ENCODE assay signal across 12 mouse cellular contexts in genomic region chr9:44832356-44832755, GRCm38 (mm10). TPM values are rescaled to one million over a fixed set of nuclear protein-coding genes. Genes with fewer than 3 reads are reported as not detected.
A peak's percentile ranks its signal among the peaks of the same experiment; 100 is the strongest.
DNase-seq lines count a peak whose midpoint lies in the region; ATAC-seq and TF ChIP-seq lines count a peak whose summit lies in the region.
"Had no signal": no experiment of that assay in that cellular context is flagged by ENCODE, and none has a peak within 500 bp of the region (broad histone marks: within the 10 kb centered on the region; RNA-seq: fewer than 3 reads in every experiment).

No protein-coding gene starts in this region.

- no peak for ATAC-seq in forebrain, embryonic 14.5 days
- ATAC-seq in forebrain, embryonic 16.5 days: no peak
- ATAC-seq in midbrain, embryonic 14.5 days (ENCODE audit: low FRiP score, low TSS enrichment): no peak
- no peak for ATAC-seq in midbrain, postnatal 0 days (ENCODE audit: low FRiP score)

- no peaks in the 10 kb centered on the region for H3K4me1 ChIP-seq in forebrain, embryonic 14.5 days (ENCODE audit: control insufficient read depth, insufficient read depth, low read length)
- H3K4me1 ChIP-seq in forebrain, embryonic 16.5 days (replicated peaks; ENCODE audit: control insufficient read depth, insufficient read depth, low read length): no peaks in the 10 kb centered on the region
- no peaks in the 10 kb centered on the region for H3K4me1 ChIP-seq in midbrain, embryonic 14.5 days (ENCODE audit: control insufficient read depth, insufficient read depth, low read length)
- H3K4me1 ChIP-seq in midbrain, postnatal 0 days (ENCODE audit: insufficient read depth, low read length): no peaks in the 10 kb centered on the region
- H3K4me1 ChIP-seq: hindbrain, embryonic 13.5 days; limb, embryonic 10.5 days had no signal

- no peak overlapping the region for H3K9ac ChIP-seq in forebrain, embryonic 14.5 days (ENCODE audit: low read length)
- H3K9ac ChIP-seq in forebrain, embryonic 16.5 days (replicated peaks; ENCODE audit: low read depth, low read length): no peak overlapping the region
- no peak overlapping the region for H3K9ac ChIP-seq in midbrain, embryonic 14.5 days (replicated peaks; ENCODE audit: low read length)
- no peak overlapping the region for H3K9ac ChIP-seq in midbrain, postnatal 0 days (replicated peaks; ENCODE audit: low read length, poor library complexity, severe bottlenecking)
- H3K9ac ChIP-seq: hindbrain, embryonic 13.5 days had no signal

- H3K9me3 ChIP-seq in forebrain, embryonic 14.5 days (replicated peaks; ENCODE audit: control insufficient read depth, low read length): no peaks in the 10 kb centered on the region
- H3K9me3 ChIP-seq in forebrain, embryonic 16.5 days (ENCODE audit: control insufficient read depth, low read length): no peaks in the 10 kb centered on the region
- H3K9me3 ChIP-seq in midbrain, embryonic 14.5 days (ENCODE audit: control insufficient read depth, low read length): no peaks in the 10 kb centered on the region
- H3K9me3 ChIP-seq in midbrain, postnatal 0 days (ENCODE audit: low read length): no peaks in the 10 kb centered on the region
- H3K9me3 ChIP-seq: hindbrain, embryonic 13.5 days; limb, embryonic 10.5 days had no signal

- WGBS in forebrain, embryonic 14.5 days: 79% methylated on average over 4 of the region's 4 CpGs
- WGBS in forebrain, embryonic 16.5 days: 67% methylated on average over 4 of the region's 4 CpGs
- 86% methylated on average over 4 of the region's 4 CpGs for WGBS in midbrain, embryonic 14.5 days
- WGBS in midbrain, postnatal 0 days: 79% methylated on average over 4 of the region's 4 CpGs

- no peak for TF ChIP-seq CTCF in midbrain, postnatal 0 days (IDR thresholded peaks at IDR 0.05)
- TF ChIP-seq CTCF in brain, embryonic 14.5 days (IDR thresholded peaks at IDR 0.05; ENCODE audit: borderline replicate concordance, extremely low read depth, insufficient read depth, insufficient read length): no peak

- no peaks in the 10 kb centered on the region for H3K27me3 ChIP-seq in forebrain, embryonic 14.5 days (replicated peaks; ENCODE audit: control insufficient read depth, insufficient read depth, low read length)
- H3K27me3 ChIP-seq in forebrain, embryonic 16.5 days (replicated peaks; ENCODE audit: control insufficient read depth, insufficient read depth, low read length): no peaks in the 10 kb centered on the region
- no peaks in the 10 kb centered on the region for H3K27me3 ChIP-seq in midbrain, embryonic 14.5 days (ENCODE audit: control insufficient read depth, insufficient read depth, low read length)
- no peaks in the 10 kb centered on the region for H3K27me3 ChIP-seq in midbrain, postnatal 0 days (ENCODE audit: insufficient read depth, low read length)
- H3K27me3 ChIP-seq: hindbrain, embryonic 13.5 days had no signal

- no peak overlapping the region for H3K27ac ChIP-seq in forebrain, embryonic 14.5 days (ENCODE audit: low read depth, low read length)
- no peak overlapping the region for H3K27ac ChIP-seq in forebrain, embryonic 16.5 days (ENCODE audit: low read length)
- H3K27ac ChIP-seq in midbrain, embryonic 14.5 days (replicated peaks; ENCODE audit: low read depth, low read length): no peak overlapping the region
- H3K27ac ChIP-seq in midbrain, postnatal 0 days (ENCODE audit: low read depth, low read length): no peak overlapping the region
- H3K27ac ChIP-seq: hindbrain, embryonic 13.5 days; layer of hippocampus, adult 2 months; limb, embryonic 10.5 days had no signal

- peak; percentile 23 for DNase-seq in forebrain, embryonic 14.5 days (ENCODE audit: low spot score)
- DNase-seq in midbrain, embryonic 14.5 days: peak; percentile 13
- no peak for DNase-seq in midbrain, postnatal 0 days (ENCODE audit: low spot score)
- DNase-seq in brain, embryonic 14.5 days (ENCODE audit: low read depth): peak; percentile 24
- DNase-seq in lung, postnatal 36 days: peak; percentile 56
- no peak for DNase-seq in right cerebral cortex, postnatal 14 days
- DNase-seq: thymus, adult 18-20 months had no signal

- no peak overlapping the region for H3K4me2 ChIP-seq in forebrain, embryonic 14.5 days (ENCODE audit: low read length)
- no peak overlapping the region for H3K4me2 ChIP-seq in forebrain, embryonic 16.5 days (ENCODE audit: low read length)
- no peak overlapping the region for H3K4me2 ChIP-seq in midbrain, embryonic 14.5 days (ENCODE audit: low read length)
- H3K4me2 ChIP-seq in midbrain, postnatal 0 days (ENCODE audit: low read depth, low read length, poor library complexity, severe bottlenecking): no peak overlapping the region
- H3K4me2 ChIP-seq: hindbrain, embryonic 13.5 days had no signal

- no peak overlapping the region for H3K4me3 ChIP-seq in forebrain, embryonic 14.5 days (ENCODE audit: low read depth, low read length)
- no peak overlapping the region for H3K4me3 ChIP-seq in forebrain, embryonic 16.5 days (replicated peaks; ENCODE audit: low read length)
- H3K4me3 ChIP-seq in midbrain, embryonic 14.5 days (replicated peaks; ENCODE audit: low read depth, low read length): no peak overlapping the region
- H3K4me3 ChIP-seq in midbrain, postnatal 0 days (ENCODE audit: low read depth, low read length): no peak overlapping the region
- H3K4me3 ChIP-seq: hindbrain, embryonic 13.5 days; layer of hippocampus, adult 2 months; limb, embryonic 10.5 days had no signal

- peaks cover 90% of the 10 kb centered on the region for H3K36me3 ChIP-seq in forebrain, embryonic 14.5 days (ENCODE audit: control insufficient read depth, insufficient read depth, low read length)
- peaks cover 61% of the 10 kb centered on the region for H3K36me3 ChIP-seq in forebrain, embryonic 16.5 days (ENCODE audit: control insufficient read depth, insufficient read depth)
- peaks cover 87% of the 10 kb centered on the region for H3K36me3 ChIP-seq in midbrain, embryonic 14.5 days (ENCODE audit: control insufficient read depth, insufficient read depth, low read length)
- peaks cover 71% of the 10 kb centered on the region for H3K36me3 ChIP-seq in midbrain, postnatal 0 days (ENCODE audit: insufficient read depth, low read length)

- no peak for TF ChIP-seq POLR2A in brain, embryonic 14.5 days (IDR thresholded peaks at IDR 0.05; ENCODE audit: borderline replicate concordance, extremely low read depth, insufficient read depth, insufficient read length, poor library complexity, severe bottlenecking)

RNA-seq across cellular contexts. Expression of gene Ttc36, which starts 29.5 kb away (rescaled TPM):
- 0.28 and 0.36 TPM in 2 replicates for polyA plus RNA-seq in forebrain, embryonic 14.5 days (2014; fragmentation: Nextera tagmentation; extraction: Ambion mirVana)
- polyA plus RNA-seq in forebrain, embryonic 16.5 days (2015; fragmentation: Nextera tagmentation; extraction: Ambion mirVana): 0.41 TPM in 1 of 2 replicates, not detected in the other
- 0.41 and 0.72 TPM in 2 replicates for polyA plus RNA-seq in midbrain, embryonic 14.5 days (2014; fragmentation: Nextera tagmentation; extraction: Ambion mirVana)
- total RNA-seq in midbrain, postnatal 0 days (2014; rRNA removed): 3.3 TPM in 1 of 2 replicates, not detected in the other
- 0.61 and 1.0 TPM in 2 replicates for polyA plus RNA-seq in midbrain, postnatal 0 days (2015; fragmentation: Nextera tagmentation; extraction: Ambion mirVana)
- 1.1 and 1.2 TPM in 2 replicates for polyA plus RNA-seq in brain, embryonic 14.5 days (2012; rRNA removed)
- total RNA-seq: monocyte, adult 5-6 weeks had no signal
- polyA plus RNA-seq: limb, embryonic 10.5 days had no signal

RNA-seq across cellular contexts. Expression of gene Tmem25, which starts 33.2 kb away (rescaled TPM):
- 4.7 and 5.9 TPM in 2 replicates for polyA plus RNA-seq in forebrain, embryonic 14.5 days (2014; fragmentation: Nextera tagmentation; extraction: Ambion mirVana)
- polyA plus RNA-seq in forebrain, embryonic 16.5 days (2015; fragmentation: Nextera tagmentation; extraction: Ambion mirVana): 7.0 and 10.3 TPM in 2 replicates
- 10.0 and 15.6 TPM in 2 replicates for polyA plus RNA-seq in midbrain, embryonic 14.5 days (2014; fragmentation: Nextera tagmentation; extraction: Ambion mirVana)
- total RNA-seq in midbrain, postnatal 0 days (2014; rRNA removed): 29.9 and 32.6 TPM in 2 replicates
- polyA plus RNA-seq in midbrain, postnatal 0 days (2015; fragmentation: Nextera tagmentation; extraction: Ambion mirVana): 25.9 and 30.1 TPM in 2 replicates
- polyA plus RNA-seq in brain, embryonic 14.5 days (2012; rRNA removed): 19.6 and 28.1 TPM in 2 replicates

RNA-seq across cellular contexts. Expression of gene Kmt2a, which starts 48.7 kb away (rescaled TPM):
- polyA plus RNA-seq in forebrain, embryonic 14.5 days (2014; fragmentation: Nextera tagmentation; extraction: Ambion mirVana): 9.6 and 16.0 TPM in 2 replicates
- 22.2 and 24.3 TPM in 2 replicates for polyA plus RNA-seq in forebrain, embryonic 16.5 days (2015; fragmentation: Nextera tagmentation; extraction: Ambion mirVana)
- 21.0 and 22.2 TPM in 2 replicates for polyA plus RNA-seq in midbrain, embryonic 14.5 days (2014; fragmentation: Nextera tagmentation; extraction: Ambion mirVana)
- 27.8 and 28.0 TPM in 2 replicates for total RNA-seq in midbrain, postnatal 0 days (2014; rRNA removed)
- polyA plus RNA-seq in midbrain, postnatal 0 days (2015; fragmentation: Nextera tagmentation; extraction: Ambion mirVana): 14.0 and 20.0 TPM in 2 replicates
- polyA plus RNA-seq in brain, embryonic 14.5 days (2012; rRNA removed): 25.6 and 41.4 TPM in 2 replicates

Comparison
In these comparisons a context has a peak if more than half of its experiments do, and no peak if none do; other contexts are left out.
1. DNase-seq: peak in forebrain, embryonic 14.5 days (single experiment), midbrain, embryonic 14.5 days (single experiment), brain, embryonic 14.5 days (single experiment) and lung, postnatal 36 days (single experiment); none in midbrain, postnatal 0 days (single experiment) and right cerebral cortex, postnatal 14 days (single experiment).